Mouse (Mus musculus) stomach, embryonic 14.5 days (tissue): Measurements from ENCODE around the gene Gm37240. TPM values are rescaled to one million over a fixed set of nuclear protein-coding genes. Genes with fewer than 3 reads are reported as not detected.

Source experiments
- ATAC-seq: fragments of 200-750 bp; cut with Nextera tagmentation; 2 replicates; pipeline ENCODE4 v1.8.0; 2017; ENCODE audit warnings: low read depth, moderate TSS enrichment; ENCODE audit not compliant: insufficient number of reproducible peaks, insufficient read depth, low FRiP score
- H3K27ac ChIP-seq: fragments of 300-500 bp; sonication (generic); 2 replicates; pipeline ENCODE4 v1.5.1; 2014; ENCODE audit warnings: mild to moderate bottlenecking, low read length, moderate library complexity, mixed read lengths
- H3K27me3 ChIP-seq: fragments of 300-500 bp; sonication (generic); 2 replicates; pipeline ENCODE4 v1.6.1; 2014; ENCODE audit warnings: low read length, control low read depth, mixed read lengths; ENCODE audit not compliant: control insufficient read depth, insufficient read depth
- H3K36me3 ChIP-seq: fragments of 300-500 bp; sonication (generic); 2 replicates; pipeline ENCODE4 v1.6.1; 2014; ENCODE audit warnings: mild to moderate bottlenecking, control low read depth, low read length, moderate library complexity, mixed read lengths; ENCODE audit not compliant: control insufficient read depth, insufficient read depth
- H3K4me1 ChIP-seq: fragments of 300-500 bp; sonication (generic); 2 replicates; pipeline ENCODE4 v1.6.1; 2014; ENCODE audit warnings: low read length, control low read depth, mixed read lengths; ENCODE audit not compliant: control insufficient read depth, insufficient read depth
- H3K4me2 ChIP-seq: fragments of 300-500 bp; sonication (generic); replicated peaks from 2 replicates; pipeline ENCODE4 v1.6.1; 2014; ENCODE audit warnings: low read depth, low read length, control low read depth
- H3K4me3 ChIP-seq: fragments of 300-500 bp; sonication (generic); 2 replicates; pipeline ENCODE4 v1.5.1; 2014; ENCODE audit warnings: low read depth, low read length, control low read depth
- H3K9ac ChIP-seq: fragments of 300-500 bp; sonication (generic); replicated peaks from 2 replicates; pipeline ENCODE4 v1.6.1; 2014; ENCODE audit warnings: low read depth, mild to moderate bottlenecking, control low read depth, low read length, moderate library complexity, mixed read lengths
- H3K9me3 ChIP-seq: fragments of 300-500 bp; sonication (generic); 2 replicates; pipeline ENCODE4 v1.6.1; 2016; ENCODE audit warnings: low read depth, low read length, control low read depth; ENCODE audit not compliant: control insufficient read depth
- WGBS: fragments of 180-500 bp; shearing (Covaris S2); extraction: QIAGEN DNeasy Blood & Tissue Kit; methylation state at CpG from one replicate; pipeline ENCODE4 v1.1.7; 2014; 5-methylcytosine and 5-hydroxymethylcytosine counted together
- polyA plus RNA-seq: library from polyadenylated mRNA; unstranded; fragments of >200 nt; fragmentation: Nextera tagmentation; extraction: Ambion mirVana; gene quantifications from 2 replicates; pipeline ENCODE4 v1.2.1, GENCODE M21; 2014

Gene Gm37240
- polyA plus RNA-seq, 1 experiment from 2014 or later = 9.6 TPM

- WGBS = 91% methylated on average over 5 of the region's 5 CpGs
Measured at GRCm38 (mm10) chr3:84965156-84965555, 922.2 kb downstream of the Gm37240 start.

GRCm38 (mm10) chr3:84955857-84956256, 931.5 kb downstream of the Gm37240 start:
- WGBS = 66% methylated on average over 4 of the region's 4 CpGs
- H3K27ac ChIP-seq = no peak overlapping the region
- H3K9ac ChIP-seq = no peak overlapping the region
- no peak overlapping the region for H3K4me2 ChIP-seq
- H3K4me1 ChIP-seq = no peaks in the 10 kb centered on the region
- H3K36me3 ChIP-seq = no peaks in the 10 kb centered on the region
- ATAC-seq = no peak
- H3K27me3 ChIP-seq = no peaks in the 10 kb centered on the region
- no peak overlapping the region for H3K4me3 ChIP-seq
- no peaks in the 10 kb centered on the region for H3K9me3 ChIP-seq

More at GRCm38 (mm10) chr3:84965156-84965555, 922.2 kb downstream of the Gm37240 start:
- Histone ChIP-seq H3K9me3 (no peaks in the 10 kb centered on the region), H3K36me3 (no peaks in the 10 kb centered on the region; the same call in none of the 2 replicates), H3K9ac (no peak overlapping the region), H3K4me3 (no peak overlapping the region), H3K4me1 (no peaks in the 10 kb centered on the region), H3K4me2 (no peak overlapping the region), H3K27ac (no peak overlapping the region), H3K27me3 (no peaks in the 10 kb centered on the region)
- no peak for ATAC-seq

DNA sequence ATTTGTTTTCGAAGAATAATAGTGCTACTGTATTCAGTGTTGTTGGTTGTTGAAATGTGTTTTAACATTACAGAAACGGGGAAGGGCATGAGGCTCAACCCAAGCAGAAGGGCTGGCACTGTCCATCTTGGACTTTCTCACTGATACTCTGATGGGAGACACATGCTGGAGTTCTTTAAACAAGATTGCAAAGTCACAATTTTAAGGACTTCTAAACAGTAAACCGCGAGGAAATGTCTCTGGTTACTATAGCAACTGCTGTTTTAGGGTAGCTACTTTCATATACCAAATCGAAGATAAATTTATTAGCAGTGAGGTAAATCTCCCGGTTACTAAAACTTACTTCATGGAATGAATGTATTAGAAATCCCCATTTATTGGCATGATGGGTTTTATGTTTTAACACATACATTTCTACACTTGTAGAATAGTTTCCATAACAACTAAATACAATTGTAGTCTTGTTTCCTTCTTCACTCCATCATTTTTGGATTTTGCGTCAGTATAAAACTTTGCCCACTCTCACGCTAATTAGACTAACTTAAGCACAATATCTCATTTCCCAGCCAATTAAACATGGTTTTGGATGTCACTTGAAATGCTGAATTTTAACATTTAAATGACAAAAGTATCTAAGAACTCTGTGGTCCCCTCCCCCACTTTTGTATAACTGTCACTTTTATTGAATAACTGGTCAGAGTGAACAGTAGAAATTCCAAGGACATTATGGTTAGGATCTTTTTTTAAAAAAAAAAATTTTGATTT, 932.1 kb downstream of the Gm37240 start:
- Histone ChIP-seq H3K27ac (no peak overlapping the region), H3K9ac (no peak overlapping the region), H3K27me3 (no peaks in the 10 kb centered on the region), H3K4me3 (no peak overlapping the region), H3K36me3 (no peaks in the 10 kb centered on the region), H3K9me3 (no peaks in the 10 kb centered on the region), H3K4me1 (no peaks in the 10 kb centered on the region), H3K4me2 (no peak overlapping the region)
- 86% methylated on average over 8 of the region's 8 CpGs for WGBS
- ATAC-seq = no peak

- Histone ChIP-seq H3K4me3 (peak overlapping the region; percentile 36), H3K4me2 (peak overlapping the region; percentile 58), H3K9me3 (no peaks in the 10 kb centered on the region), H3K36me3 (no peaks in the 10 kb centered on the region), H3K27me3 (no peaks in the 10 kb centered on the region), H3K4me1 (no peaks in the 10 kb centered on the region), H3K9ac (peak overlapping the region; percentile 30; the same call in 1 of the 2 replicates), H3K27ac (peak overlapping the region; percentile 84; the same call in 1 of the 2 replicates)
- ATAC-seq = no peak
- 38% methylated on average over 7 of the region's 7 CpGs for WGBS
Measured at GRCm38 (mm10) chr3:84952585-84953187, 934.6 kb downstream of the Gm37240 start.

DNA sequence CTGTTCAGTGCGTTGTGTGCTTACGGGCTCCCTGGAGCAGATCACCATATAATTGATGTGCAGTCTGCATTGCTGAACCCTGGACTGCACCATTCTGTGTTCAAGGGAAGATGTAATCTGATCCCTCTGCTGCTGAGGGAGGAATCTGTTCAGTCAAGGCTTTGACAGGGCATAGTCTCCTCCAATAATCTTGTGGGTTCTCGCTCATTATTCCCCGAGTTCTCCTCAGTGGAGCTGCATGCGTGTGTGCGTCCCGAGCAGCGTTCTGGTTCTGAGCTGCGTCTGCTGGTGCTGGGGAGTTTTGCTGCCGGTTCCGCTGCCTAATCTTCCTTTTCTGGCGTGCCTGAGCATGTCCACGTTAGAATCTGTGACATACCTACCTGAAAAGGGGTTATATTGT, 935.2 kb downstream of the Gm37240 start:
- Histone ChIP-seq H3K27ac (peak overlapping the region; percentile 84; the same call in 1 of the 2 replicates), H3K9me3 (no peaks in the 10 kb centered on the region), H3K4me3 (peak overlapping the region; percentile 36), H3K9ac (peak overlapping the region; percentile 30; the same call in 1 of the 2 replicates), H3K27me3 (no peaks in the 10 kb centered on the region), H3K36me3 (no peaks in the 10 kb centered on the region), H3K4me1 (no peaks in the 10 kb centered on the region), H3K4me2 (peak overlapping the region; percentile 58)
- WGBS = 11% methylated on average over 13 of the region's 13 CpGs
- ATAC-seq = peak; percentile 99

DNA sequence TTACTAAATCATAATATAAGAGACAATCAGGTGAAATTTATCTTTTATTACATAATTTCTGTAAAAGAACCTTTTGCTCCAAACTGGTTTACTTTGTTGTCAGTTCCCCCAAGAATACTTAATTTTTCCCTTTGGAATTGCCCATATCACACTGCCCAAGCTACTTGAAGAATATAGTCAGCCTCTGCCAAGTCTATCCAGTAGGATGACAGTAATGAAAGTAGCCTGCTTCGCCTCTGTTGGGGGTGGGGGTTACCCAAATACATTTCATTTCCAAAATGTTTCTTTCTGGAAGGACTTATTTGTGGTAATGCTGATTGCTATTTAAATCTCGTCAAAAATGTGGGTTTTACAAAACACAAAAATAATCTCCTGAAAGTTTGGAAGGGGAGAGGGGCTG, 935.6 kb downstream of the Gm37240 start:
- peak; percentile 61; the same call in 1 of the 2 replicates for ATAC-seq
- H3K9me3 ChIP-seq = no peaks in the 10 kb centered on the region
- no peaks in the 10 kb centered on the region for H3K27me3 ChIP-seq
- no peak overlapping the region for H3K27ac ChIP-seq
- peak overlapping the region; percentile 58 for H3K4me2 ChIP-seq
- H3K9ac ChIP-seq = no peak overlapping the region
- H3K4me3 ChIP-seq = peak overlapping the region; percentile 36
- no peaks in the 10 kb centered on the region for H3K4me1 ChIP-seq
- WGBS = 29% methylated on average over 2 of the region's 2 CpGs
- H3K36me3 ChIP-seq = no peaks in the 10 kb centered on the region

DNA sequence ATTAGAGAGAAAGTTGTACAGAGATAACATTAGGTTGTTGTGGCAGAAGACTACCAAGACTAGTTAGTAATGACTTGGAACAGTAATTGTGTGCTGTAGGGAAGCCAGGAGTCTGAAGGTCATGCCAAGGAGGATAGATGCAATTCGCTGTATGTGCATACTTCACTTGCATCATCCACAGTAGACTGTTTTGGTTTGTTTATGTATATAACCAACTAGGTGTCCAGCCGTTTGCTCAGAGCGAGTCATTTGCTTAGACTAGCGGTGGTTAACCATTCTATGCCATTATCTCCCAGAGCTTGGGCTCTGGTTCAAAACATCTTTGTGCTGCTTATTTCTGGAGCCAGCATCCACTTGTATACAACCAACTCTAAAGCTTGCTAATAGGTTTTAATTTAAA, 937.9 kb downstream of the Gm37240 start:
- Histone ChIP-seq H3K4me3 (no peak overlapping the region), H3K4me1 (no peaks in the 10 kb centered on the region), H3K9ac (no peak overlapping the region), H3K4me2 (no peak overlapping the region), H3K36me3 (no peaks in the 10 kb centered on the region), H3K27me3 (no peaks in the 10 kb centered on the region), H3K9me3 (no peaks in the 10 kb centered on the region), H3K27ac (no peak overlapping the region)
- 76% methylated on average over 4 of the region's 4 CpGs for WGBS
- ATAC-seq = no peak

- H3K4me1 ChIP-seq = no peaks in the 10 kb centered on the region
- H3K9me3 ChIP-seq = no peaks in the 10 kb centered on the region
- no peak overlapping the region for H3K27ac ChIP-seq
- H3K4me3 ChIP-seq = no peak overlapping the region
- no peaks in the 10 kb centered on the region for H3K27me3 ChIP-seq
- H3K4me2 ChIP-seq = no peak overlapping the region
- H3K9ac ChIP-seq = no peak overlapping the region
- H3K36me3 ChIP-seq = no peaks in the 10 kb centered on the region
- 92% methylated on average over 1 of the region's 1 CpGs for WGBS
- ATAC-seq = no peak
Measured at GRCm38 (mm10) chr3:84946381-84946780, 940.9 kb downstream of the Gm37240 start.
